In genomic region chr9:71746405-71746804, GRCm38 (mm10) we compare ENCODE assay signal across 13 mouse cellular contexts. TPM values are rescaled to one million over a fixed set of nuclear protein-coding genes. Genes with fewer than 3 reads are reported as not detected.
DNase-seq lines count a peak whose midpoint lies in the region; ATAC-seq and TF ChIP-seq lines count a peak whose summit lies in the region.
"Had no signal": no experiment of that assay in that cellular context is flagged by ENCODE, and none has a peak within 500 bp of the region (broad histone marks: within the 10 kb centered on the region; RNA-seq: fewer than 3 reads in every experiment).

No protein-coding gene starts in this region.

- no peak for DNase-seq in kidney, postnatal 0 days (ENCODE audit: low spot score)
- DNase-seq in brain, embryonic 14.5 days (ENCODE audit: low read depth): peak; percentile 21
- peak; percentile 77 to 86 for DNase-seq in heart, adult 18-20 months
- no peak for DNase-seq in testis, postnatal 10 days (ENCODE audit: low spot score)
- no peak for DNase-seq in cerebellum, adult 8-10 months
- DNase-seq in embryo, embryonic 11 days: no peak
- DNase-seq: adrenal gland, postnatal 36 days; cerebellum, adult 11-12 months had no signal

- TF ChIP-seq POLR2A in brain, embryonic 14.5 days (IDR thresholded peaks at IDR 0.05; ENCODE audit: borderline replicate concordance, extremely low read depth, insufficient read depth, insufficient read length, poor library complexity, severe bottlenecking): no peak

- no peaks in the 10 kb centered on the region for H3K9me3 ChIP-seq in kidney, postnatal 0 days (replicated peaks; ENCODE audit: low read length)
- H3K9me3 ChIP-seq in kidney, embryonic 14.5 days (ENCODE audit: control insufficient read depth, low read length): no peaks in the 10 kb centered on the region
- H3K9me3 ChIP-seq in heart, embryonic 16.5 days (replicated peaks; ENCODE audit: control insufficient read depth, low read length): no peaks in the 10 kb centered on the region
- H3K9me3 ChIP-seq: midbrain, embryonic 12.5 days had no signal

- no peak for TF ChIP-seq CTCF in kidney, postnatal 0 days (IDR thresholded peaks at IDR 0.05; ENCODE audit: low read depth)
- no peak for TF ChIP-seq CTCF in brain, embryonic 14.5 days (IDR thresholded peaks at IDR 0.05; ENCODE audit: borderline replicate concordance, extremely low read depth, insufficient read depth, insufficient read length)

- no peak for ATAC-seq in kidney, postnatal 0 days (replicated peaks; ENCODE audit: low FRiP score, low read depth)
- no peak for ATAC-seq in kidney, embryonic 14.5 days (ENCODE audit: low FRiP score, low TSS enrichment)
- ATAC-seq in heart, embryonic 16.5 days (replicated peaks; ENCODE audit: extremely low read depth, insufficient read depth, low FRiP score): peak; percentile 89

- 0 out of 2 replicates have a peak overlapping the region, but pooled peaks have one; percentile 13 for H3K27ac ChIP-seq in kidney, postnatal 0 days
- no peak overlapping the region for H3K27ac ChIP-seq in kidney, embryonic 14.5 days (ENCODE audit: low read depth, low read length)
- H3K27ac ChIP-seq in heart, embryonic 16.5 days (ENCODE audit: low read length): peak overlapping the region; percentile 76
- H3K27ac ChIP-seq: midbrain, embryonic 12.5 days had no signal

- H3K4me1 ChIP-seq in kidney, postnatal 0 days (replicated peaks; ENCODE audit: insufficient read depth, low read length): peaks cover 6% of the 10 kb centered on the region; the same call in 1 of the 2 replicates
- H3K4me1 ChIP-seq in kidney, embryonic 14.5 days (ENCODE audit: control insufficient read depth, insufficient read depth, low read length): peaks cover 12% of the 10 kb centered on the region
- peaks cover 32% of the 10 kb centered on the region for H3K4me1 ChIP-seq in heart, embryonic 16.5 days (ENCODE audit: control insufficient read depth, insufficient read depth, low read length)

- WGBS in kidney, postnatal 0 days: 45% methylated on average over 4 of the region's 4 CpGs
- 50% methylated on average over 4 of the region's 4 CpGs for WGBS in kidney, embryonic 14.5 days
- WGBS in heart, embryonic 16.5 days: 13% methylated on average over 4 of the region's 4 CpGs

- H3K4me2 ChIP-seq in kidney, postnatal 0 days (ENCODE audit: low read length): no peak overlapping the region
- H3K4me2 ChIP-seq in kidney, embryonic 14.5 days (replicated peaks; ENCODE audit: low read depth, low read length): no peak overlapping the region
- peak overlapping the region; percentile 36 for H3K4me2 ChIP-seq in heart, embryonic 16.5 days (ENCODE audit: low read depth, low read length)
- H3K4me2 ChIP-seq: liver, embryonic 11.5 days; midbrain, embryonic 12.5 days had no signal

- H3K36me3 ChIP-seq in kidney, postnatal 0 days (ENCODE audit: insufficient read depth, low read length): no peaks in the 10 kb centered on the region
- H3K36me3 ChIP-seq in kidney, embryonic 14.5 days (ENCODE audit: control insufficient read depth, insufficient read depth, low read length): no peaks in the 10 kb centered on the region
- no peaks in the 10 kb centered on the region for H3K36me3 ChIP-seq in heart, embryonic 16.5 days (ENCODE audit: control insufficient read depth, insufficient read depth)
- H3K36me3 ChIP-seq: midbrain, embryonic 12.5 days had no signal

- H3K27me3 ChIP-seq in kidney, postnatal 0 days (ENCODE audit: insufficient read depth, low read length): no peaks in the 10 kb centered on the region
- no peaks in the 10 kb centered on the region for H3K27me3 ChIP-seq in kidney, embryonic 14.5 days (ENCODE audit: control insufficient read depth, insufficient read depth, low read length)
- no peaks in the 10 kb centered on the region for H3K27me3 ChIP-seq in heart, embryonic 16.5 days (ENCODE audit: control insufficient read depth, insufficient read depth, low read length)

- no peak overlapping the region for H3K9ac ChIP-seq in kidney, postnatal 0 days (ENCODE audit: low read depth, low read length)
- no peak overlapping the region for H3K9ac ChIP-seq in kidney, embryonic 14.5 days (ENCODE audit: low read depth, low read length)
- H3K9ac ChIP-seq in heart, embryonic 16.5 days (ENCODE audit: low read length): no peak overlapping the region
- H3K9ac ChIP-seq: midbrain, embryonic 12.5 days had no signal

- no peak overlapping the region for H3K4me3 ChIP-seq in kidney, postnatal 0 days (replicated peaks; ENCODE audit: low read depth, low read length)
- H3K4me3 ChIP-seq in kidney, embryonic 14.5 days (ENCODE audit: low read length): no peak overlapping the region
- H3K4me3 ChIP-seq in heart, embryonic 16.5 days (ENCODE audit: low read length): no peak overlapping the region
- H3K4me3 ChIP-seq: erythroblast, embryonic 14.5 days; midbrain, embryonic 12.5 days had no signal

RNA-seq across cellular contexts. Expression of gene Cgnl1, which starts 25.0 kb away (rescaled TPM):
- 33.8 and 37.9 TPM in 2 replicates for polyA plus RNA-seq in kidney, postnatal 0 days (2015; fragmentation: Nextera tagmentation; extraction: Ambion mirVana)
- polyA plus RNA-seq in kidney, embryonic 14.5 days (2014; fragmentation: Nextera tagmentation; extraction: Ambion mirVana): 19.3 and 24.2 TPM in 2 replicates
- 3.0 and 8.2 TPM in 2 replicates for polyA plus RNA-seq in brain, embryonic 14.5 days (2012; rRNA removed)
- 10 to 100 TPM; 36.7 to 38.2 TPM for total RNA-seq in heart, adult 18-20 months (2021)
- 25.3 and 29.6 TPM in 2 replicates for polyA plus RNA-seq in heart, embryonic 16.5 days (2015; fragmentation: Nextera tagmentation; extraction: Ambion mirVana)
- polyA plus RNA-seq: erythroblast, embryonic 14.5 days had no signal

Comparison
In these comparisons a context has a peak if more than half of its experiments do, and no peak if none do; other contexts are left out.
1. DNase-seq: peak in brain, embryonic 14.5 days (single experiment) and heart, adult 18-20 months (2 of 2); none in kidney, postnatal 0 days (single experiment), testis, postnatal 10 days (single experiment), cerebellum, adult 8-10 months (single experiment) and embryo, embryonic 11 days (single experiment).